Mouse (Mus musculus) erythroblast, adult 5-6 weeks (primary cell): ENCODE data around the gene Cutc. TPM values are rescaled to one million over a fixed set of nuclear protein-coding genes. Genes with fewer than 3 reads are reported as not detected.

Source experiments
- ATAC-seq: replicated peaks from 2 replicates; pipeline ENCODE4 v1.8.0; 2016; ENCODE audit warnings: moderate number of reproducible peaks, mild to moderate bottlenecking, moderate TSS enrichment, inconsistent platforms; ENCODE audit not compliant: poor library complexity, low FRiP score, severe bottlenecking
- total RNA-seq, 2 experiments: library from RNA; stranded (forward) in 1 of 2; stranded (reverse) in 1 of 2; fragments of 150-400 nt in 1 of 2; fragments of 200-764, 138-1000 nt in 1 of 2; gene quantifications; 2 replicates each; pipeline versions ENCODE4 v1.2.3 to v1.2.4; 2015 to 2017; ENCODE audit warnings: low replicate concordance in 2 of 2

Cutc gene
- total RNA-seq (2015; ENCODE audit: low replicate concordance) = 11.1 and 23.2 TPM in 2 replicates
- 2.8 and 6.1 TPM in 2 replicates for total RNA-seq (2017; ENCODE audit: low replicate concordance)

GRCm38 (mm10) chr19:43752489-43753225, at the start of gene Cutc, which contains the start of gene Cox15:
Gene Cutc, plus strand, starts transcription at chr19:43752996.
Gene Cox15, minus strand, starts transcription at chr19:43753000.
- ATAC-seq = peak; percentile 92

DNA sequence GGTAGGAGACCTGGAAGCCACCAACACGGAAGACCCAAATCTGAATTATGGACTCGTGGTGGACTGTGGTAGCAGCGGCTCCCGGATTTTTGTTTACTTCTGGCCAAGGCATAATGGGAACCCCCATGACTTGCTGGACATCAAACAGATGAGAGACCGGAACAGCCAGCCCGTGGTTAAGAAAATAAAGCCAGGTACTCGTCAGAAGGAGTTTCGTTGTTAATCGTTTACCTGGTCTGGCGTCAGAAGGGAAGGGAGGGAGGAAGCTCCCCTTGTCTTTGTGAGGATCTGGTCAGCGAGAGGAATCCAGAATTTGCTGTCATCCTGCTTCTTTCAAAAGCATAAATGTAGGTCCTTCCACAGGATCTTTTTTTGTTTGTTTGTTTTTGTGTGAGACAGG, 48.6 kb upstream of the Cutc start:
- ATAC-seq = no peak

DNA sequence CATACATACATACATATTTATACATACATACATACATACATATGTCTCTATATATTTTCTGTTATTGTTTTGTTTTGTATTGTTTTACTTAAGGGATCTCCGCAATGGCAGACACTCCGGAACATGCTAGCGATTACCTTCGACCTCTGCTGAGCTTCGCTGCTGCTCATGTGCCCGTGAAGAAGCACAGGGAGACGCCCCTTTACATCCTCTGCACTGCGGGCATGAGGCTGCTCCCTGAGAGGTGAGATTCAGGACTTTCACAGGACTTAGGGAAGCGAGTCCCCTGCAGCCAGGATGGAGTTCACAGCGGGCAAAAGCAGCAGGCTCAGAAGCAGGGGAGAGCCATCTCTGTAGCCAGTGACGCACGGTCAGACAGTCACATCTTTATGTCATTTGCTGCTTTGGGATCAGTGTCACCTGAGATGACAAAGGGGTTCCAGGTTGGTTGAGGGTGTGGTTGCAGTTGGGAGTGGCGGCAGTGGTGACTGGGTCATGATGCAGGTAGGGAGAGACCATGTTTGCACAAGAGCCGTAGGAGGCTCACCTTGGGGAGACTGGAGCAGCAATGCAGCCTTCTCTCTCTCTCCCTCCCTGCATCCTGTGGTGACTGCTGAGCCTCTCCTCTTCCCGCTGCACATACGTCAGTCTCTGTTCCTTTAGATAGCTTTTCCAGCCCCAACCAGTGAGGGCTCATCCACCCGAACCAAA, 47.9 kb upstream of the Cutc start:
- ATAC-seq = no peak

DNA sequence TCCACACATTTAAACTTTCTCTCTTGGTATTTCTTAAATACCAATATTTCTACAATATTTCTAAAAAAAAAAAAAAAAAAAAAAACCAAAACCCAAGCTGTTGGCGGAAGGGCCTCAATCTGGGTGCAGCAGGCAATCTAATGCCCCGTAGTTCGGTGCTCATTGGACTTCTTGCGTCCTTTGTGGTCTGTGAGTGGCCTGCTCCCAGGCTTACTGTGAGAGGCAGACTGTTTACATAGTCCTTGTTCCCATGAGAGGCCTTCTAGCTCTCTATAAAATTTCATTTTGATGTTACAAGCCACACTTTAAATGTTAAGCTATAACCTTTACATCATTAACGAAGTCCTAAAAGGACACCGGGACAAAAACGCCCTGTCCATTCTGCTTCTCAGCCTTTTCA, 44.6 kb upstream of the Cutc start:
- ATAC-seq = no peak

GRCm38 (mm10) chr19:43709317-43709716, 43.5 kb upstream of the Cutc start:
- ATAC-seq = no peak

DNA sequence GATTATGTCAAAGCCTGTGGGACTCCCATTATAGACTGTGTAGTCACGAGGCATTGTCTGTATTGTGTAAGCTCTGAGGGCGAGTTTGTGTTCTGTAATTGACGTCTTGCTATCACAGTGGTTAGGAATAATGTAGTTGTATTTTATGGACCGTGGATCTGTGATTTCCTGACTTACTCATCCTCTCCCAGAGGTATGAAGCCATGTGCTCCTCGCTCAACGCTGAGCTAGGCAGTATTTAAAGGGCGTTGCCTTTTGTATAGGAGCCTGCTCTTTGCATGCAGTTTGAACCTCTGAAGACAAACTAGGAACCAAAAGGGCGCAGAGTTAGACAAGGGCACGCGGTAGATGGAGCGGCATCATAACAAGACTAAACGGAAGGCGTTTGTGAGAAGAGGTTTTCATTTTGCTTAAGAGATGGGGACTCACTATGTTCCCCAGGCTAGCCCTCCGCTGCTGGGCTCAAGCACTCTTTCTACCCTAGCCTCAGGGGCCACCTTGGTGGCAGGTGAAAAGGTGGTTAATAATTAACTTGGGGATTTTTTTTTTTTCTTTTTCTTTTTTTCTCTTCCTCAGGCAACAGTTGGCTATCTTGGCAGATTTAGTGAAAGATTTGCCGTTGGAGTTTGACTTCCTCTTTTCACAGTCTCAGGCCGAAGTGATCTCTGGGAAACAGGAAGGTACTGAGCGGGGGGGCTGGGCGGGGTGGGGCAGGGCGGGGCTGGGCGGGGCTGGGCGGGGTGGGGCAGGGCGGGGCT, 41.5 kb upstream of the Cutc start:
- no peak for ATAC-seq

- ATAC-seq = no peak
These were observed 40.8 kb upstream of the Cutc start for GRCm38 (mm10) chr19:43711971-43712370.

DNA sequence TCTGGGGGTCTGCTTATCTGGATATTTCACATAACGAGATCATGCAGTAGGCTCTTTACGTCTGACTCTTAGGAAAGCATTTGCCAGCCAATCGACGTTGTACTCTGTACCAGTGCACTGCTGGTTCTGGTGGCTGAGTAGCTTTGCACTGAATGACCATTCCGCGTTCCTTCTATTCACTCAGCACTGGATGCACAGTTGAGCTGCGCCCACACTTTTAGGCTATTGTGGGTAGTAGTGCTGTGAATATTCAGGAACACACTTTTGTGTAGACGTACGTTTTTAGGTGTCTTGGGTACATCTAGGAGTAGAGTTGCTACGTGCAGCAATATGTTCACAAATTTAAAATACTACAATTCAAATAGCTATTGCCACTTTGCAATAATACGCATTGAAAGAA, 32.7 kb upstream of the Cutc start:
- no peak for ATAC-seq

DNA sequence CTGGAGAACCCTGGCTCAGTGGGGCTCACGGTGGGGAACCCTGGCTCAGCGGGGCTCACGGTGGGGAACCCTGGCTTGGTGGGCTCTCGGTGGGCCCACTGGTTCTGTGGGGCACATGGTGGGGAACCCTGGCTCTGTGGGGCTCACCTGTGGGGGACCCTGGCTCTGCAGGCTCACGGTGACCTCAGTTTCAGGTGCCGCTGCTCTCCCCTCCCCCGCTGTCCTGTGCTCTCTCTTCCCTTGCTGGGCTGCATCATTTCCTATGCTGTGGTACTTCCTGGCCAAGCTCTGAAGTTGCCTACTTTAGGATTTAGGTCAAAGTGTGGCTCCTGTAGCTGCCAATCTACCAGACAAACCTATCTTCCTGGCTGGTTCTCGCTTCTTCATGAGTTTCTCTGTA, 29.9 kb upstream of the Cutc start:
- no peak for ATAC-seq

DNA sequence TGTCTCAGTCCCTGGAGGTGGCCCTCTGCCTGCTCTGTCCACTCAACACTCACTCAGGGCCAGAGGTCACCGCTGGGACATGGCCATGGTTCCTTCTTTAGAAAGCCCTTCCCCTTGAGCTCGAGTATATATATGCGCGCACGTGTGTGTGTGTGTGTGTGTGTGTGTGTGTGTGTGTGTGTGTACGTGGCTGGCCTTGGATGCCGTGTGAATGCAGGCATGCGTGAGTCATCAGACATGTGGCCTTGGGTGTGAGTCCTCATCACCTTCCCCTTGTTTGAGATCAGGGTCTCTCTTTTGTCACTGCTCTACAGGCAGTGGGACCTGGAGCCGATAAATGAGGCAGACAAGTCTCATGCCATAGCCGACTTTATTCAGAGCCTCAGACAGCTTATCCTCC, 29.3 kb upstream of the Cutc start:
- ATAC-seq = no peak

- no peak for ATAC-seq
These were observed 28.6 kb upstream of the Cutc start for GRCm38 (mm10) chr19:43724194-43724593.

- no peak for ATAC-seq
These were observed 28.0 kb upstream of the Cutc start for GRCm38 (mm10) chr19:43724821-43725220.

DNA sequence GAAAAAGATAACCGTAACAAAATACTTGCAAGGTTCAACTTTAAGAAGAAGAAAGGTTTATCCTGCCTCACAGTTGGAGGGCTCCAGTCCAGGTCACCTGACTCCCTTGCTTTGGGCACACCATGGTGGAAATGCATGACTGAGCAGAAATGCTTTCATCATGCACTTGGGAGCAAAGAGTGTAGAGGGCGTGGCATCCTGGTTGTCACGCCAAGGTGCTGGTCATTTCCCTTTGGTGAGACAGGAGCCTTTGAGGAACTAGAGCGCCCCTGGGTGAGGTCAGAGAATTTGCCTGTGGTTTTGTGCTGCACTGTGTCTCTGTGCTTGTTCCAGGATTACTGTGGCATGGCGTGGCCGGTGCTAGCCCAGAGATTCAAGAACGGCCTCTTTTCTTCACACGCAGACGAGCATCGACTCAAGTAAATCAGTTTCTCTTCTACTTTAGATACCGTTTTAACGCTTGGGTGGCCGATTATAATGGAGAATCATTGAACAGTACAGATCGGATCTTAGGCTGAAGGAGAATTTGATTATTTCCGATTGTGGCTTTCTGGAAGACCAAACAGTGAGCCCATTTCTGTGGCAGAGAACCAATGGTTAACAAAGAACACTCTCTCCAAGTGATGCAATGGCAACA, 26.2 kb upstream of the Cutc start:
- ATAC-seq = no peak

DNA sequence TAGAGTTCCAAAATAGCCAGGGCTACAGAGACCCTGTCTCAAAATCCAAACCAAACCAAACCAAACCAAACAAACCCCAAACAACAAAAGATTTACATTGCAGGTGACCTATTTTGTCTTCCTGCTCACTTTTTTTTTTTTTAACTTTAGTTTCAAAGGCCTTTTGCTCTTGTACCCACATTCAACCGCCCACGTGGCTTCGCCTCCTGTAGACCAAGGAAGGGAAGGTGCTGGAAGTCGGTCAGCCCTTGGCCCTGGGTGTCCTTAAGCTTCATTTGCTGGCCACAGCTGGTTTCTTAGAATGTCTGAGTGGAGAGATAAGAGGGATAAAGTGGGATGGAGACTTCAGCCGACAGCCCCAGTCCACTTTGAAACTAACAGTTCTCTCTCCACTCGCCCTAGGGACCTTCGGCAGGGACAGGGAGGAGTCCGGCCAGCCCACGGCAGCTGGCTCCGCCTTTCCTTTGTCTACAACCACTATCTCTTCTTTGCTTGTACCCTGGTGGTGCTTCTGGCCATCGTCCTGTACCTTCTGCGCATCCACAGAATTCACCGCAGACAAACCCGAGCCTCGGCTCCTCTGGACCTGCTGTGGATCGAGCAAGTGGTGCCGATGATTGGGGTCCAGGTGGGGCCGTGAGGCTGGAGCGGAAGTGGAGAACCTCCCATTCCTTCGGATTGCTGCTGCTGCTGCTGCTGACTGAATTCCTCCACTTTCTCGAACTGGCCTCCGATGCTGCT, 23.3 kb upstream of the Cutc start:
- no peak for ATAC-seq

DNA sequence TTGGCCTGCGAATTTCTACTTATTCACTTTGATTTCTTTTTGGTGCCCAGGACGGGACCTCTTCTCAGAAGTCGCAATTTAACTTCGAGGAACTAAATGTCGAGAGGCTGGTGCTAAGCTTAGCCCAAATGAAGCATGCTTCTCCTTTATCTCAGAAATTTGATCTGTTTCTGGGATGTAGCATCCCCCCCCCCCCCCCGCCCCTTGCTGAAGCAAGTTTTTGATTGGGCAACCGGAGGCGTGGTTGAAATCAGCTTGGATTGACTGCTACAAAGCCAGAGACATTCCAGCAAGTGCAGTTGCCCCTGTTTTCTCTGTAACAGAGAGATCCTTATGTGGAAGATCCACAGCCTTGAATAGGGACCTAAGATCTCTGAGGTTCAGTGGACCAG, 22.8 kb upstream of the Cutc start:
- ATAC-seq = no peak

- ATAC-seq = no peak
These were observed 21.6 kb upstream of the Cutc start for GRCm38 (mm10) chr19:43731157-43731556.

GRCm38 (mm10) chr19:43738409-43738808, 14.4 kb upstream of the Cutc start:
- no peak for ATAC-seq

GRCm38 (mm10) chr19:43743401-43743800, 9.4 kb upstream of the Cutc start:
- no peak for ATAC-seq

GRCm38 (mm10) chr19:43745740-43746139, 7.1 kb upstream of the Cutc start:
- no peak for ATAC-seq

DNA sequence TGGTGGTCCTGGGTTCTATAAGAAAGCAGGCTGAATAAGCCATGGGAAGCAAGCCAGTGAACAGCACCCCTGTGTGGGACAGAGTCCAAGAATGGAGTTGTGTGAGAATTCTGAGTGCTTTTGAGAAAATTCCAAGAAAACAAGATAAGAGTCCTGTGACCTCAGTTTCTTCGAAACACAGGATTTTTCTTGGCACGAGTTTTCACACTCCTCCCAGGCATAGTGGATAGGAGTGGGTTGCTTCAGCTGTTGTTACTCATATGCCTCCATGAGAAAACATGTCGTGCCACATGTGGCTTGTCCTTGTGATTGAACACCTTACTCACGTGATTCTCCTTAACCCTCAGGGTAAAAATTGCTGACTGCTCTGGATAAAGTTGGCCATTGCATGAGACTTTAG, 4.9 kb upstream of the Cutc start:
- ATAC-seq = no peak
